Mouse (Mus musculus) heart, postnatal 4 days (tissue): ENCODE data around the gene Als2. TPM values are rescaled to one million over a fixed set of nuclear protein-coding genes. Genes with fewer than 3 reads are reported as not detected.

Experiments used
- DNase-seq: peaks from one replicate; pipeline ENCODE4 v3.0.0; 2021
- total RNA-seq, 2 experiments: library from RNA; stranded (reverse); gene quantifications; 2 replicates each; pipeline ENCODE4 v1.2.3; 2021

Gene Als2
- 10 to 100 TPM; 12.8 to 13.5 TPM for total RNA-seq

DNA sequence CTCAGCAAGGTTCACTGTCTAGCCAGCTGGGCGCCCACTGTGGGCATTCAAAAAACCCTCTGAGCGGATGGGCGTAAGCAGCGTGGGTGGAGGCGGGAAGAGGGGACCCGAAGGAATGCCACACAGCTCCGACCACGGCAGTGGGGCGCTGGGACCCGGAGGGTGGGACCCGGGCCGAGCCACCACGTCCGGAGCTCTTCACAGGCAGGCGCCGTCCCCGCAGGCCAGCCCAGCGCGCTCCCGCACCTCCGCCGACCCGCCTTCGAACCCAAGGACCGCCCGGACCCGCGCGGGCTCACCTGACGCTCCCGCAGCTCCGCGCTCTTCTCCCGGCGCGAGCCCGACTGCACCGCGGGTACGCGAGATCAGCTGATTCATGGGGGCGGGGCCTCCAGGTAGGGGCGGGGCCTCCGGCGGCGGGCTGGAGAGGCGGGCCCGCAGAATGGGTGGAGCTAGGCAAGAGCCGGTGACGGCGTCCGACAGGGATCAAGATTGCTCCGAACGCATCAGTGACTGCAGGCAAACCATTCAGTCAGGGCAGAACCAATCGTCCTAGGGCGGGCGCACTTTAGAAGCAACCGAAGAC lies at the start of gene Als2:
Gene Als2, minus strand, starts transcription at position 376 of the 586 bp plus-strand sequence.
- DNase-seq, result peak; percentile 99

DNA sequence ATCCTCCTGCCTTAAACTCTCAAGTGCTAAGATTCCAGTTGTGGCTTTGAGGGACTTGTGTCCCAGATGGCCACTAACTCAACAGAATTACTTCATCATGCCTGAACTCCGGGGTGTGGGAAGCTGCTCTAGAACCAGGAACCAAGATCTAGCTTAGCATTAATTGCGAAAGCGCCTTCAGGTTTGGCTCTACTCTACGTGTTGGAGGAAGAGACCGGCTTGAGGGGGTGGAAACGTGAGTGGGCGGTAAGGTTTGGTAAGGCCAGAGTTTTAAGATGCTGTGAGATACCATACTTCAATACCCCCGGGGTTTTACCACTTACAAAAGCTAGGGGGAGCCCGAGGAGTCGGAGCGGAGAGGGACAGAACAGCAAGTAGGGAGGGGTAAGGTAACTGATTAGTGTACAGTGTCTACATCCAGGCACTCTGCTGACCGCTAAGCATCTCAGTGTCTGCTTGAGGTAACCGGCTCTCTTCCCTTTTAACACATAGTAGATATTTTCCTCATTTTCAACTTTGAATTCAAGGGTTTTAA lies 49.4 kb upstream of the Als2 start:
- no peak for DNase-seq

DNA sequence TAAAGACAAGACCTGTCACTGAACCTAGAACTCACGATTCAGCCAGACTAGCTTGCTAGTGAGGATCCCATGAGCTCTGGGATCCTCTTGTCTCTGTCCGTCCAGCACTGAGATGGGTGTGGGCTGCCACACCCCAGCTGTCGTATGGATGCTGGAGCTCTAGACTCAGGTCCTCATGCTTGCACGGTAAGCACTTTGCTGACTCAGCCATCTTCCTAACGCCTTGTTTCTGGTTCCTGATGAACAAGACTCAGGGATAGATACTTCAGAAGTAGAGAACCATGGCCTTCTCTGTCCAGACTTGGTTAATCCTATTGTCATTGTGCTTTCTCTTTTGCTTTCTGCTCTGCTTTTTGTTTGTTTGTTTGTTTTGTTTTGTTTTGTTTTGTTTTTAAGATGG lies 48.8 kb upstream of the Als2 start:
- DNase-seq, result no peak

DNA sequence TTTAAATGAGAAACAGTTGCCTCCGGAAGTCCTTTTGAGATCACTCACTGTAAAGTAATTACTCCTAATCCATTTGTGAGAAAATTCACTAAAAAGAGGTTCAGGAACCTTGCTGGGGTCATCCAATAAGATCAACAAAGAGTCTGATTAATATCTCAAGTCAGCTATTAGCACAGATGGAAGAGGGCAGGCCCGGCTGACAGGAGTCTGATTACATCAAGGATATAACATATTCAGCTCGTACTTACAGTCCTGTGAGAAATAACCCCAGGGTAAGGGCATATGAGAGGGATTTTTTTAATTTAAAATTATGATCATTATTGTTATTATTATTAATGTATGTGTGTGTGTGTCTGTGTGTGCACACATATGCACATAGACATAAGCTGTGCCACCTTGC lies 35.2 kb upstream of the Als2 start:
- no peak for DNase-seq

DNA sequence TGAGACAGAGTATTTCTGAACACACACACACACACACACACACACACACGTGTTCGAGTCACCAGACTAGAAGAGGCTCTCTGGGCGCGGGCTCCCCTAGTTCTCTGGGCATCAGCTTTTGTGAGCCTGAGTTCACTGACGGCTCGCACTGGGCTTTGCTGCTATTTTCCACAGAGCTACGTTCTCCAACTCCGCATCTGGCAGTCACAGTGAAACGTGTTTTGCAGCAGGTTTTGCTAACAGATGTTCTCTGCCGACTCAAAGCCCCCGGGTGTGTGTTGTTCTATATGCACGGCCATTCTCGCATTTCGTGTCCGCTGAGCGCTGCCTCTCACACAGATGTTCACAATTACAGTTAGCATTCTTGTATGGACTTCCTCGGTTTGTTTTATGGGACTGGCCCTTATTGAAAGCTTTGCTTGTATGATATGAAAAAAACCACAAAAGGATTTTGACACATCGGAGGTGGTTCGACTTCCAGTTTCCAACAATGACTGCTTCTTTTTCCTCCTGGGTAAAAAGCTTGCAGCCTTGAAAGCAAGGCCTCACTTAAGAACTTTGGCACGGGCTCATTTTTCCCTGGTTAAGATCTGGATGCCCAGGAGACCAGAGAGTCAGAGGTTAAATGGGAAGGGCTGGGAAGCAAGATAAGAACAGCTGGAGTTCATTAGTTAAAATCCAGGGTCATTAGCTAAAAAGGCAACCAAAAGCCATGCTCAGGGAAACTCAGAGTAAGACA lies 33.1 kb upstream of the Als2 start:
- DNase-seq, result peak; percentile 19

DNA sequence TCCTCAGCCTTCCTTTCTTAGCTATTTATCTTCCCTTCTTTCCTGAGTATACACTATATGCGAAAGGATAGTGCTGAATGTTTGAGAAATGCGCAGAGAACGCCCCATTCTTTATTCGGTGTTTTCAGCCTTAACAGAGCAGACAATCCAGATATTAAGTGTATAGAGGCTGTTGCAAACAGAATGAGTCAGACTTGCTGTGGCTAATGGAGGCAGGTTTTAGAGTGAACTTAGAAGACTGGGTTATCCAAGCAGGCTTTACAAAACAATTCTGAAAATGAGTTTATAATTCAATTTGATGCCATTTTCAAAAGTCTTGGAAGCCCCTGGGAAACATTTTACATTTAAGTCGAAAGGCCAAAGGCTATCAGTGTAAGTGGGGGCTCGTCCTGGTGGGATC lies 32.4 kb upstream of the Als2 start:
- no peak for DNase-seq

DNA sequence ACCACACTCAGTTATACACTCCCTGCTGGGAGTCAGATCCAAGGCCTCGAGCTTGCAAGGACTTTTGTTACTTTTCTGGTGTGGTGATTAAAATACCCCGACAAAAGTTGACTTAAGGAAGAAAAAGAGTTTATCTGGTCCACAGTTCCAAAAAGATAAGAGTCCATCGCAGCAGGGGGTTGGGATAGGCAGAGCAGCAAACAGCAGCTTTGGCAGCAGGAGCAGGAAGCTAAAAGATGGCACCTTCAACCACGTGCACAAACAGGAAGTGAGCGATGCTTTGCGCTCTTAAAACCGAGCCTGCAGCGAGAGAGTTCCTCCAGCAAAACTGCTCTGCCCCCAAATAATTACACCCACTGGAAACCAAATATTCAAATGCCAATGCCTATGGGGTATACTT lies 31.9 kb upstream of the Als2 start:
- DNase-seq, result no peak

DNA sequence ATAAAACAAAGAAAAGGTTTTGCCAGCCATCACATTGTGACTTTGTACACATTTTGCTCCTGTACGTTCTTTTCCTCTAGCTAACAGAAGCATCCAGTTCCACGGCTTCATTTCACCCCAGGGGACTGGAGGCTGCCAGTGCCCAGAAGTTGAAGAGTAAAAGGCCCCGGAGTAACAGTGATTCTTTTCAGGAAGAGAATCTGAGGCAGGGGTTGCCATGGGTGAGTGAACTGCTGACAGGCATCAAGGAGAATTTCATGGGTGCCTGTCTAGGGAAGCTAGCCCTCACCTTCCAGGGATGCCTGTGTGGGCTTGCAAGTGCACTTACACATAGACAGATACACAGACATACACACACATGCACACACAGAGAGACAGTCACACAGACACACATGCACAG lies 20.7 kb upstream of the Als2 start:
- no peak for DNase-seq

DNA sequence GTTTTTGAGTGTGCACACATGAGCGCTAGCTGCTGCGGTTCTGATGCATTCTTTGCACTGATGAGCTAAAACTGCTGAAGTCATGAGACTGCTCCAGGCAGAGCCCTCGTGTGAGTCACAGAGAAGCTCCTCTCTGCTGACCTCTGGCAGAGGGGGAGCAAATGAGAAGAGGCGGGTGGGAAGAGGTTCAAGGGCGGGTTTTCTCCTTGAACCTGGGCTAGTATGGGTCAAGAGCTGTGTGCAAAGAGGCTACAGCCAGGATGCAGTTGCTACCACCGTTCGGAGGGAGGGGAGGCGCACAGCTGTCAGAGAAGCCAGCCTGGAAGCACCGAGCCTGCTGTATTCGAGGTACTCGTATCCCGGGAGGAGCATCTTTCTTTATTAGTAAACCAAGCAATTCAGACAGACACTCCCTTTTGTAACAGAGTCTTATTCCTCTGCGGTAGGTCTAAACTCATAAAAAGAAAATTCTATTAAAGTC lies 19.8 kb upstream of the Als2 start, which contains the start of gene Cdk15:
Gene Cdk15, plus strand, starts transcription at position 156 of the 481 bp plus-strand sequence.
- DNase-seq, result no peak

DNA sequence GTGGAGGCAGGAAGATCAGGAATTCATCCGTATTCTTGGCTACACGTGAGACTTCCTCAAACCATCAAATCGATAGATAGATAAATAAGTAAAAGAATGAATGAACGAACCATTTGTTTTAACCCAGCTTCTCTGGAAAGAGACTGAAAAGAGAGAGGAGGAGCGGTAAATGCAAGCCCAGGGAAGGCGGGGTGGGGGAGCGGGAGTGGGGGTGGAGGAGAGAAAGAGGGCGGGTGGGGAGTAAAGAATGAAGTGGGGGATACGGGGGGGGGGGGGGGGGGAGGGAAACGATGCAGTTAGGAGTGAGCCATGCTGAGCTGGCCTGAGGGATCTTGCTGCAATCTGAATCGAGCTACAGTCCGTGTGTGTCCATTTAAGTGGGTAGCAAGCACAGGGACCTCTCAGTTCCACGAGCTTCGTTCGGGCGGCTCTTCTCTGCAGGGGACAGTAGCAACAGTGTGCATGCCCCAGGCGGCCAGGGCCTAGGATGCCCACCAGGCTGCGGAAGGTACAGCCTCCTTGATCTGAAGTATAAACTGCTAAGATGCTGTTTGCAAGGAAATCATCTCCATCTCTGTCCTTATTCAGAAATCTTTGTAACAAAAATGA lies 16.4 kb upstream of the Als2 start:
- DNase-seq, result no peak

DNA sequence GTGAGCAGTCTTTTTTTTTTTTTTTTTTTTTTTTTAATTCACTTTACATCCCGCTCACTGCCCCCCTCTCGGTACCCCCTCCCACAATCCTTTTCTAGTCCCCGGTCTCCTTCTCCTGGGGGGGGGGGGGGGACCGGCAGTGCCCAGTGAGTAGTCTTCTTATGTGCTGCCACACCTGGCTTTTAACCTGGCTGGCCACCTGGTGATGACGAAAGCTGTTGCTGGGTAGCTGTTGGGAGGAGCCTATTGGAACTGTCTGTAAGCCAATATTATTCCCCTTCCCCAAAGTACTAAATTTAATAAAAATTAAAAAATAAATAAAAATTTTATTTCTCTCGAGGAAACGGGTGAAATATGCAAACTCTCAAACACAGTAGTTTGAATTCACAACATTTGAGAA lies 15.7 kb upstream of the Als2 start:
- no peak for DNase-seq

DNA sequence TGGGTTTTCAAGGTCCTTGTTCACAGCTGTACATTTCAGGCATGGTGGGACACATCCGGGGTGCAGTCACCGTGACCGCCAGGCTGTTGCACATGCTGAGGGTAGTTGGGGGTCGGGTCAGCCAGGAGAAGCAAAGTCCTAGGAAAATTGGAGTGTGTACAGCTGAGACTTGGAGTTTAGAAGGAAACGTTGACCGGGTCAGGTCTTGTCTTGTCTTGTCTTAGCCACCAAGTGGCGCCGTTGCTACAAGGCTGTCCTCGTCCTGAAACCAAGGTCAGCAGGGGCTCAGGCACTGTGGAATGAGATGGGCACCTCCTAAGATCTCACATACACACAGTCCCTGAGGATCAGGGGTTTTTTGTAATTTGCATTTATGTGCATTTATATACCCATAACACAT lies 10.6 kb upstream of the Als2 start:
- peak; percentile 67 for DNase-seq

DNA sequence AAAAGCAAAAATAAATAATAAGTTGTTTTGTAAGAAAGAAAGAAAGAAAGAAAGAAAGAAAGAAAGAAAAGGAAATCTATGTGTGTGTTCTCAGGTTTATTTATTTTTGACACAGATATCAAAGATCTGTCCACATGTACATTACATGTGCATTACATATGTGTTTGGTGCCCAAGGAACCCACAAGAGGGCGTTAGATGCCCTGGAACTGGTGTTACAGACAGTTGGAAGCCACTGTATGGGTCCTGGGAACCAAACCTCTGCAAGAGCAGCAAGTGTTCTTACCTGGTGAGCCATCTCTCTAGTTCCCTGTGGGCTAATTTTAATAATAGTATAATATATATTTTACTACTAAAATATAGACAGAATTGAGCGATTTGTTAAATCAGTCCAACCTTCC lies 6.7 kb upstream of the Als2 start:
- no peak for DNase-seq

DNA sequence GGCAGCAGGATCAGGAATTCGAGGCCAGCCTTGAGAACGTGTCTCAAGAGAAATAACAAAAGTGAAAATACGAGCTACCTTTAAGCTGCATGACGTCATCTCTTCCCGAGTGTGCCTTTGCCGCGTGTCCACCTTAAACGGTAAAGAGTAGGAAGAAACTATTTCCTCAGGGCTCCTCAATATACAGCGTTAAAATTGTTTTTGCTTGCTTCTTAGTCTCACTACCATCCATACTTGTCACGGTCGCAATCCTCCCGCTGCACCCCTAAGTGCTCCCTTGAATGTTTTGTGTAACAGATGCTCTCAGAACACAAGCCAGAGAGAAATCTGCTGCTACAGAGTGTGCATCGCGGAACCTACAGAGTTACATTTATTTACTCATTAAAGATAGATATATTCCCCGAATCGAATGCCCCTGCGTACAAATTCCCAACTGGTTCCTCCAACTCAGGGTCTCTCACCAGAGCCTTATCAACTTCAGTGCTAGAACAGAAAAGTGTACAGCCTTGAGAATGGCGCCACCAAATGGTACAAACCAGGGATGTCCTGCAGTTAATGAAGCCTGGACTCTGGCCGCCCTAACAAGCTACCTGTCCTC lies 682 bp upstream of the Als2 start:
- DNase-seq, result peak; percentile 73

DNA sequence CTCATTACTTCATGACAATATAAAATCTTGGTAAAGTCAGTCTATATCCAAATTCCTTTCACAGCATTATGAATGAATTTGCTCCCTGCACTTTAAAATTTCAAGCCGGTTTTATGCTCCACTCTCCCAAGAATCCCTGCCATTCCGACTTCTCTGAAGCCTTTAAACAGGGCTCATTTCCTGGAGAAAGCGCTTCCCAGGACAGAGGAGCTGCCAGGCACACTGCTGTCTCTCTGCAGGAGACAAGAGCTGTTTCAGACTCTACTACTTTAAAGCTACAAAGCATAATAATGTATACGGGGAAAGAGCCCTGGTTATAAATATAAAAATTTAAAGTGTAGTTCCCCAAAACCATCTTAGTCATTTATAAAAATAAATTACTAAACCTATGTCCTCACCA lies 7.8 kb downstream of the Als2 start:
- no peak for DNase-seq

DNA sequence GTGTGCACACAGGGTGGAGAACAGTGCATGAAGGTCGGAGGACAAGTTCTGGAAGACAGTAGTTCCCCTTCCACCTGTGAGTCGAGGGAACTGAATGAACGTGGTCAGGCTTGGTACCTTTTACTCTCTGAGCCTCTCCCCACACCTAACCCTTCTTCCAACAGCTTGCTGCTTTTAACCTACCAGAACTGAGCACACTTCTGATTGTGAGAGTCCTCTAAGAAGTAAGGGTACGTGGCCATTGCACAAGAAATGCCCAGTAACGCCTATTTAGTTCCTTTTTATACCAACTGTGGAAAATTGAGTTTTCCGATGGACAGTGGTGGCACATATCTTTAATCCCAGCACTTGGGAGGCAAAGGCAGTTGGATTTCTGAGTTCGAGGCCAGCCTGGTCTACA lies 8.5 kb downstream of the Als2 start:
- no peak for DNase-seq

DNA sequence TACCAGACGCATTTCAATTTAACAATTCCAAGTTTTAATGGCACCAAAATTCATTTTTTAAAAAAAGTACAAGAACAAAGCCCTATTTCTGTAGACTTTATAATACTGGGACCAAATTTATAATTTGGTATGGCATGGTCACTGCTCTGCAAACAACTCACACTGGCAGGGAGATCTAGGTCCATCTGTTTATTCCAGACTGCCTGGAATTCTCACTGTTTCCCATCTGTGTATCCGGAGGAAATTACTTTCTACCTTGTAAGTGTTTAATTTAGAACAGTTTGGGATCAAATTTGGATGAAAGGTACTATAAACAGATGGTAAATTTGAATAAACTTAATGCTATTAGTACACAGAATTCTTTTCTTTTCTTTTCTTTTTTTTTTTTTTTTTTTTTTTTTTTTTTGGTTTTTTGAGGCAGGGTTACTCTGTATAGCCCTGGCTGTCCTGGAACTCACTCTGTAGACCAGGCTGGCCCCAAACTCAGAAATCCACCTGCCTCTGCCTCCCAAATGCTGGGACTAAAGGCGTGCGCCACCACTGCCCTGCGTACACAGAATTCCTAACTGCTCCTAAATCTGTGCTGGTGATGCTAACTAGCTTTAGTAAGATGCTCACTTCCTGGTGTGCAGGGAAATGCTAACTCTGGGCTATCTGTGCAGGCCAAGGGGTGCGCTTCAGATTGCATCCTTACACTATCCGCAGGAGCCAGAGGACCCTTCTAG lies 14.8 kb downstream of the Als2 start:
- no peak for DNase-seq

DNA sequence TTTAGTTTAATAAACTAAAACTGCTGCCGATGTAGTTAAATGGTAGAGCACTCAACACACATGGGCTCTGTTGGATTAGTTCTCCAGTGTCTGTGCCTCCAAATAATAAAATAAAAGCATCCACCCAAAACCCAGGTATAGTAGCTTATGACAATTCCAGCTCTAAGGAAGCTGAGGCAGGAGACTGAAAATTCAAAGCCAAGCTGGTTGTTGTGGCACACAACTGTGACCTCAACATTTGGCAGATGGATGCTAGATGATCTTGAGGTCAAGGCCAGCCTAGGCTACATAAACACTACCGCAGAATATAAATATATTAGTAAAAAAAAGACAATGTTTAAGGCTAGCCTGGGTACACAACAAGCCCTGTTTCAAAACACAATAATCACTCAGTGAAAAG lies 15.4 kb downstream of the Als2 start:
- DNase-seq, result no peak

DNA sequence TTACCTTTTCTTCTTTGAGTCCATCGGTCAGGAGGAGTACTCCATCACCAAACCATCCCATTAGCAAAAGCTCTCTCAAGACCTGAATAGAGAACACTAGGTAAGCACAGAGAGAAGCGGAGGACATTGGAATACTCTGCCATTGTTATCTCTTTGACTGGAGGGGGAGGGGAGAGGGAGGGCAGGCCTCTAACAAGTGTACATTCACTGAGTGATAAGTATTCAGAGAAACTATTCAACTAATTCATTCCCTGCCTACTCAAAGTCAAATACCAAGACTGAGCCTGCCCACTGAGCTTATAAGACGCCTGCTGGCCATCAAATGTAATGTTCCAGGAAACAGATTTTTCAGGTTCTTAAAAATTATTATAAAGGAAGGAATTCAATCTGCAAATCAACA lies 16.7 kb downstream of the Als2 start:
- no peak for DNase-seq

DNA sequence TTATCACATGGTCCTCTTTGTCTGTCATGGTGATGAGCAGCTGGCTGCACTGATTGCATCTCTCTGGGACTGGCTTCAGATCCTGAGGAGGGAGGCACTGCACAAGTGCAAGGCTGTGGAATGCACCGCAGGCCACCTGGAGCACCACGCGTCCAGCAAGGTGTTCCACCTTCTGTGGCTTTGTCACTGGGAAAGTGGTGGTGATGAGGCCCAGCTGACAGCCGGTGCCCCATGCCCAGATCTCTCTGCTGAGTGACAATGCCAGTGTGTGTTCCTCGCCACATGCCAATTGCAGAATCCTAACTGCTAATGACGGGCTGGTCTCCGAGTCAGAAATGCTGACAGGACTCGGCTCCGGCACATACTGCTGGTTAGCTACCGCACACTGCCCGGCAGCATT lies 21.6 kb downstream of the Als2 start:
- DNase-seq, result no peak

DNA sequence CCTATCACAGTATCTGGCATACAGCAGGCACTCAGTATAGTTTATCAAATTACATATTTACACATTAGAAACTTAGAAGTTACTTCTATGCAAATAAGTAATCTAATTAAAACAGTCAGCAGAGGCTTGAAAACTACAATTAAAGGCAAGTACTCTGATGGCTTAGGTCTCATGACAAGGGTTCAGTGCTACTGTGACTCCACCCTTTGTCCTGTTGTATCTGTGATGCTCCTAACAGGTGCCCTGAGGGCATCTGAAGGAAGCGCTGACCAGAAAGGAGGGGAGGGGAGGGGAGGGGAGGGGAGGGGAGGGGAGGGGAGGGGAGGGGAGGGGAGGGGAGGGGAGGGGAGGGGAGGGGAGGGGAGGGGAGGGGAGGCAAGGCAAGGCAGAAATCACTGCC lies 24.1 kb downstream of the Als2 start:
- no peak for DNase-seq

DNA sequence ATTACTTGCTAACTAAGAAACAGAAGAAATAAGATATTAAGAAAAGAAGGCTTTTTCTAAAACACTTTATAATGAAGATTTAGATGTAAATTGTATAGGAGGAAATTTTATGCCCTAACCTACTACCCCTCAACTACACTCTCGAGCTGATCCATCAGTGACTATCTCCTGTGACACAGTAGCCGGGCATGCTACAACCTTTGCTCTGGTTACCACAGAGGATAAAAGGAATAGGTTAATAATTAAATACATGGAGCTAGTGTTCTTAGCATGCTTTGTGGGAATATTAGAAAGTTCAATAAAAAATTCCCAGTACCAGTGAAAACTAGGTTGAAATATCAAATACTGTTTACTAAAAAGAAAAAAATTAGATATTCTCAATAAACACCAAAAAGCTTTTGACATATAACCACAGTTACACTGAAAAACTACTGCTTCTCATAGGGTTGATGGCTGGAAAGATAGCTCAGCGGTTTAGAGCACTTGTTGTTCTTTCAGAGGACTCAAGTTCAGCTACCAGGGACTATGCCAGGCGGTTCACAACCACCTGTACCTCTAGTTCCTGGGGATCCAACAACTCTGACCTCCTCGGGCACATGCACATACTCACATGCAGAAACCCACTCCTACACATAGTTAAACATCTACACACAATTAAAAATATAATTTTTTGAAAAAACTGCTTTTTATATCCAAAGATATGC lies 24.8 kb downstream of the Als2 start:
- DNase-seq, result no peak
